Mouse (Mus musculus): ENCODE measurements around the gene Dgkq.
"Not testable (repeated sequence)": the region's sequence is repeated elsewhere in the genome, so short reads cannot be mapped to it uniquely, and the experiment has no call there.

Dgkq gene

DNA sequence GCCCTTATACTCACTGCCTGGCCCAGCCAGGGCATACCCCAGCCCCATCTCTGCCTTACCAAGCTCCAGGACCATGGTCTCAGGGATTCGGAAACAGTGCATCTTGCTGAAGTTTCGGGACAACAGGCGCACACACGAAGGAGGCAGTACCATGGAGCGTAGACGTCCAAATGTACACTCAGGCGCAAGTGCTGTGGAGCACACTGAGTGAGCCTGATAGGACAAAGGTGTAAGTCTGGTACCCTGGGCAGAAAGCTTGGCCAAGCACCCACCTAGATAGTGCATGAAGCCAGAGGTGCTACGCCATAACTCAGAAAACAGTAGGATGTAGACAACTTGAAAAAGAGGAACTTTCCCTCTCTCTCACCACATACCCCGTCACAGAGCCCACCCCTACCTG is 14.1 kb downstream of the Dgkq start:
- peak in 1 of 2 experiments; percentile 42 for DNase-seq (ENCODE audit: low spot score in 2 of 2)

DNA sequence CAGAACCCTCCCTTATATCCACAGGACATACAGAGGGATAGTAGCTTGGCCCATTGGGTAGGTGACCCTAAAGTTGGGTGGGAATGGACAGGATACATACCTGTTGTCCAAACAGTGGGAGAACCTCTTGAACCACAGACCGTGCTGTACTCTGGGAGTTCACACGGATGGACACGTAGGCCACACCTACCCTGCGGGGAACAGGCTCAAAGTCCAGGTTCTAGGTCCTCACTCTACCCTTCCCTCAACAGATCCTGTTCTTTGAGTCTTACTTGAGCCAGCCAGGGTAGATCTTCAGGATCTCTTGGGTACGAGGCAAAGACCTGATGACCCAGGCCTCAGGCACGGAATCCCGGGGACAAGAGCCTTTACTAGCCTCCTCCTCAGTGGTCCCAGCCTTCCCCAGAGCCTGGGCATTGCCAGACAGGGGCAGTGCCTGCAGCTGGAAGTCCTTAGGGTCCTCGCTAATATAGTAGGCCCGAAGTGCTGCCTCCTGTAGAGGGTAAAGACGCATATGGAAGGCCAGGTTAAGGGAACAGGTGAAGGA is 15.0 kb downstream of the Dgkq start:
- DNase-seq (ENCODE audit: low spot score in 2 of 2), result peak in 1 of 2 experiments; percentile 46

DNA sequence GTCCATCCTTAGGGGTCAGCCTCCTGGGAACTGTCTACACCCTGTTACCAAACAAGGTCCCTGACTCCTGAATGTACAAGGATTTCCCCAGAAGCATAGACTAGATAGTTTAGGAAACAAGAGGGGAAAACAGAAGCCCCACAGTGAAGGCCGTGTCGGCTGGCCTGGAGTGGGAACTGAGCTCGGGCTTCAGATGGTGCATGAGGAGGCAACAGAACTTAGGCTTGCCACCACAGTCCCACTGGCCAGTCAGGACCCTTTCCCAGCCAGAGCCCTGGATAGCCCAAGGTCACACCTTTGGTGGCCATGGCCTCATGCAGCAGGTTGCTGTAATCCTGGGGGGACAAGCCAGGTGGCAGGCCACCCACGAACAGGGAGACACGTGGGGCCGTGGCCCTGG is 16.1 kb downstream of the Dgkq start:
- peak in 1 of 2 experiments; percentile 52 for DNase-seq (ENCODE audit: low spot score in 2 of 2)

DNA sequence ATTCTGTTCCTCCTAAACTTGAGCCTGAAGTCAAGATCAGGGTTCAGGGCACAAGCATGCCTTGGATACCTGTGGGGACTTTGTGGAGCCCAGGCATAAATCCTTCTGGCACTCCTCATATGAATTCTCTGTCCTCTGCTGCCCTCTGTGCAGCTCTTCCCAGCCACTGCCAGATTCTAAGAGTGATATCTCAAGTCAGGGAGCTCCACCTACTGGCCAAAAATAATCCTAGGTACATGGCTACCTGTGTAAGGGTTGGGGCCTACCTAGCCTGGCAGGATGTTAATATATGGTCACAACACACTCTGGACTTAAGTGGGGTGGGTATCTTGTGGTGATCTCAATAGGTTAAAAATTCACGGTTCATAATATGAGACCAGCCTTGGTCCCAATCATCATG is 17.6 kb downstream of the Dgkq start:
- peak in 1 of 2 experiments; percentile 56 for DNase-seq (ENCODE audit: low spot score in 2 of 2)

DNA sequence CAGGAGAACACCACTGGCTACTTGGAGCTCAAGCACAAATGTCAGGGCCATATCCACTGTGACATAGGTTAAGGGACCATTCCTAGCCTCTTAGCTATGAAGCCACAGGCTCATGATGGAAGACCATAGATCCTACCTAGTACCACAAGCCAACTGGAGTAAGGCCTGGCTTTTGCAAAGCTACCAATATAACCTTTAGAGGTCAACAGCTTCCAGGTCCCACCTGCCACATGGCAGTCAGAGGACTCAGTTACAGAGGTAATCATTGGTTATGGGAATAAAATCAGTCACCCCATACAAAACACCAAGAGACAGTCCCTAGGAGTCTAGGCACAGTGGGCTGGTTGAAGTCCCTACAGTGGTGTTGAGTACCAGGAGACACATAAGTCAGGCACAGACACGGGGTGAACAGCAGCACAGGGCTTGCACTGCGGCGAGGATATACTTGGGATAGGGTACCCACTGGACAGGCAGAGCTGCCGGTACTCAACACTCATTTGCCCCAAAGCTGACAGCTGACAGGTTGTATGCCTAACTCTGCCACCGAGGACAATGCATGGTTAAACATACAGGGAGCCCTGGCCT is 18.2 kb downstream of the Dgkq start:
- DNase-seq (ENCODE audit: low spot score in 2 of 2), result peak in 1 of 2 experiments; percentile 39

DNA sequence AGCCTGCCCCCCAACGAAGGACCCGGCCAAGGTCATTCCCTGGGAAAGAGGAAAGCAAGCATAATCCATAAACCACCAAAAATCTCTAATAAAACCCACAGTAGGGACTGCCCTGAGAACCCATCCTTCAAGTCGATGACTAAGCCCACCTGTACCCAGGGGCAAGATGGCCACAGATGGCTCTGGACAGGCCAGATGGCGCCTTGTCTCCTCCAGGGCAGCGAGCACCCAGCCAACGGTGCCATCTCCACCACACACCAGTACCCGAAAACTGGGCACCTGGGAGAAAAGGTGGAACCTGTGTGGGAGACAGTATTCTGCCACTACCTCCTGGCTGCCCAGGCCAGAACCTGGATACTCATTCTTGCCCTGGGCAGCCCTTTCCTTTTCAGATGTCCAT is 19.1 kb downstream of the Dgkq start:
- DNase-seq (ENCODE audit: low spot score in 2 of 2), result no peak

DNA sequence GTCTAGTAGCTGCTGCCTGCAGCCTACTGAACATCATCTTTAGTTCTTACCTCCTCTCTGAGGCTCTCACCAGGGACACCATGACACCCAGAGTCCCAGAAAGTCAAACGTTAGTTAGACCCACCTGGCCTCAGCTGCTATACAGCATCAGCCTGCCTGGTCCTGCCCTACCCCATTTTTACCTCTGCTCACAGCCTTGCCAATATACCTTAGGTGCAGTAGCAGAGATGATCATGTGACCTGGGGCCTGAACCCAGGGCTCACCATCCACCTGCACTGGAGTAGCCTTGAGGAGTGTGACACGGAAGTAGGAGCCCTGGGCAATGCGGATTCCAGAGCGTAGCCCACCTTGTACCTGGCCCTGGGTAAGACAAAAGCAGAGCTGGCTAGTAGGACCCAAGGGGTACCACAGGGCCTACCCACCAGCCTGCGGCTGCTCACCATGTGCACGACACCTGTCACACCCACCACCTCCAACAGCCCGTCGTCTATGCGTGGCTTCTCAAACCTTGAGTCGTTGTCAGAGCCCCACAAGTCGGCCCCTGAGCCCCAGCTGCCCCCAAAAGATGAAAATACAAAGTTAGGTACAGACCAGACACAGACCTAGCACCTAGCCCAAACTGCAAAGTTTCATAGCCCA is 20.4 kb downstream of the Dgkq start:
- no peak for DNase-seq (ENCODE audit: low spot score in 2 of 2)

DNA sequence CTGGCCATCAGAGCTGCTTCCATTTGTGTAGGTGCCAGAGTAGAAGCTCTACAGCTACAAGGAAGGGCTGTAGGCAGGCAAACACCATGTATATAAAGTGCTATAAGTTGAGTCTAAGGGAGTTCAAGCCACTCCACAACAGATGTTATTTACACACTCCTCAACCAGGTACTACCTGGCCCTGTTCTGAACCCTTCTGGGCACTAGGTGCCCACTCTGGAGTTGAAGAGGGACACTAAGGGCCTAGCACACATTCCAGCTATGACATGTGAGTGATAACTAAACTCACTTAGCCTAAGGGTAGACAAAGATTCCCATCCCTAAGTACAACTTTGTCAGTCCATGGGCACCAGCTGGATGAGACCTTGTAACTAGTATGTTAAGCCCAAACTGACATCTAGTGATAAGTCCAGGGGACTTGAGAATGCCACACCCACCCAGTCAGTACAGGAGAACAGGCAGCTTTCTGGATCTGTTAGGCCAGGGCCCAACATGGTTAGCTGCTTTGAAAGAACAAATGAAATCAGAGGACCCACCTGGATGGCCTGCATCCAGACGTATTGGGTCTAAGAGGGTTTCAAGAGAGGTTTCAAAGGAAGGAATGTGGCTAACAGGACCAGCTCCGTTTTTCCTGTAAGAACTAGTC is 21.5 kb downstream of the Dgkq start:
- DNase-seq (ENCODE audit: low spot score in 2 of 2), result no peak

DNA sequence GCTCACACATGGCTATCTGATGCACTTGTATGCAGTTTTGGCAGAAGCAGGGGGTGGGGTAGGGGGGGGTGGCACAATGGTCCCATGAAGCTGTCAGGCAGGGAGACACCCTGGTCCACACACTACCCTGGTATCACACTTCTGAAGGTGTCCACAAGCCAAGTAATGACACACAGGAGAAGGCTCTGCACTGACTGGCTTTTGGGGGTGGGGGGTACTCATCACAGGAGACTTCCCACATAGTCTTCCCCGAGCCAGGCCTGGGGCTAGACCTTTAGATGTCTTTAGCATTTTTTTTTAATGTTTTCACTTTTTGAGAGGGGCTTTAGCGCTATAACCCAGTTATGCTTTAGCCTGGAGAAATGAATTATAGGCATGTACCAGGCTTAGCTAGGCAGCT is 22.2 kb downstream of the Dgkq start:
- no peak for DNase-seq (ENCODE audit: low spot score in 2 of 2)

DNA sequence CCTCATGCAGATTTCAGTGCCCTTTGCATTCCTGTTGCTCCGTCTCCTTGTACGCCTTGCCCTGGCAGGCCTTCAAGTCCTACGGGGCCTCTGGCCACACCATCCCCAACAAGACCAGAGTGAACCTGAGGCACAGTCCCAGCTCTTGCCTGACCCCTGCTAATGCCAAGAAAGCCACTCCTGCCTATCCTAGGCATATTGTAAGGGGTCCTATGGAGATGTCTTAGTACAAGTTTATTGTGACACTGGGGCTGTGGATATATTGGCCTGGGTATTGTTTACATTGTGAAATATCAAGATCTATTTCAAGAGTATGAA is 23.2 kb downstream of the Dgkq start:
- peak in 1 of 2 experiments; percentile 49 for DNase-seq (ENCODE audit: low spot score in 2 of 2)

DNA sequence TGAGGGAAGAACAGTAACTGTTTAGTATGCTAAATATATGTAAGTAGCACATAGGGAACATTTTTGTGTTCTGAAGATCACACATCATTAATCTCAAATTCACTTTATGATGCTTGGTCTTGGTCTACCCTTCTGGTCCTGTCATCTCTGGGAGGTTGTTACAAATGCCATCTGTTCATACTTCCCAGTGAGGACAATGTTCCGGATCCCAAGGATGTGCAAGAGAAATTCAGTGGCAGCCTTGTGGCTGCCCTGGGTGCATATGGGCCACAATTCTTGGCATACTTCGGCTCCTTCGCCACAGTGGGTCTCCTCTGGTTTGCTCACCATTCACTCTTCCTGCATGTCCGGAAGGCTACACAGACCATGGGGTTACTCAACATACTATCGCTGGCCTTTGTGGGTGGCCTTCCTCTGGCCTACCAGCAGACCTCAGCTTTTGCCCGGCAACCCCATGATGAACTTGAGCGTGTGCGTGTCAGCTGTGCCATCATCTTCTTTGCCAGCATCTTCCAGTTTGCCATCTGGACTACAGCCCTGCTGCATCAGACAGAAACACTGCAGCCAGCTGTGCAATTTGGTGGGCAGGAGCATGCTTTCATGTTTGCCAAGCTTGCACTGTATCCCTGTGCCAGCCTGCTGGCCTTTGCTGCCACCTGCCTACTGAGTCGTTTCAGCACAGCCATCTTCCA is 23.7 kb downstream of the Dgkq start:
- peak in 1 of 2 experiments; percentile 42 for DNase-seq (ENCODE audit: low spot score in 2 of 2)

DNA sequence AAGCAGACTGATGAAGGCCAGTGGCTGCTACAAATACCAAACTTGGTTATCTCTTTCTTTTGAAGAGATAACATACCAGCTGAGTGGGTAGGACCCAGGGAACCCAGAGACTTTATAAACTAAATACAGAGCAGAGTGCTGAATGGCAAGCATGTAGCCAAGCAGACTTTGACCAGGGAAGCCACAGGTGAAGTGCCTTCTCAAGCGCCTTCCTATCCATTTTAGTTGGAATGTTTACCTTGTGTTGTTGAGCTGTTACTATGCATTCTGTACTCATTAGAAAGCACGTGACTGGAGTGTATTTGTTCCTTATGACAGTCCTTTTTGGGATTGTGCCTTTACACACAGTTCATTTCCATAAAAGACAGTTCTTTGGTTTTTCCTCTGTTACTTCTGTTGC is 25.8 kb downstream of the Dgkq start:
- DNase-seq (ENCODE audit: low spot score in 2 of 2), result no peak

DNA sequence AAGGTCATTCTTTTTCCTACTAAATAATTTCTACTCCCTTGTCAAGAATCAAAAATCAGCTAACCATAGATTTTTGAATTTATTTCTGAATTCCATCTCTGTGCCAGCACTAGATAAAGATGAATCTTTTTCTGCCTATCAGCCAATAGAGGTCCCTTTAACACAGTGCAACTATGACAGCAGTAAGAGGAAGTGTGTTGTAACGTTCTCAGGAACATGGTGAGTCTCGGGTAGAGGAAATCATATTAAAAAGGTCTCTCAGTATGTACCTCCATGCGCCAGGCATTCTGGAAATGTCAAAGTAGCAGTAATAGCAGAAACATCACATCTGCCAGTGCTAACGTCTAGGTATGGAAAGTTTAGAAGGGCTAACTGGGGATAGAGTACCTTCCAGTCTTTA is 33.3 kb downstream of the Dgkq start:
- DNase-seq (ENCODE audit: low spot score in 2 of 2), result no peak

DNA sequence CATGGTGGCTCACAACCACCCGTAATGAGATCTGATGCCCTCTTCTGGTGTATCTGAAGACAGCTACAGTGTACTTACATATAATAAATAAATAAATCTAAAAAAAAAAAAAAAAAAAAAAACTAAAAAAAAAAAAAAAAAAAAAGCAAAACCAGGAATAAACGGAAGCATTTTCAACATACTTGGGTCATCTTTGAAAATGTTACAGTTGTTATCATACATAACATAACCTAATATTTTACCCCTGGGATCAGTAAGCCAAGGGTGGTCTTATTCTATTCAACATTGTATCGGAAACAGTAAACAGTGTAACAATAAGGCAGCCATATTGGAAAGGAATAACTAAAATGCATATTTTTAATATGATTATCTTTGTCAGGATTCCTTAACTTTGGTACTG is 35.4 kb downstream of the Dgkq start:
- DNase-seq (ENCODE audit: low spot score in 2 of 2), result not testable (repeated sequence)

DNA sequence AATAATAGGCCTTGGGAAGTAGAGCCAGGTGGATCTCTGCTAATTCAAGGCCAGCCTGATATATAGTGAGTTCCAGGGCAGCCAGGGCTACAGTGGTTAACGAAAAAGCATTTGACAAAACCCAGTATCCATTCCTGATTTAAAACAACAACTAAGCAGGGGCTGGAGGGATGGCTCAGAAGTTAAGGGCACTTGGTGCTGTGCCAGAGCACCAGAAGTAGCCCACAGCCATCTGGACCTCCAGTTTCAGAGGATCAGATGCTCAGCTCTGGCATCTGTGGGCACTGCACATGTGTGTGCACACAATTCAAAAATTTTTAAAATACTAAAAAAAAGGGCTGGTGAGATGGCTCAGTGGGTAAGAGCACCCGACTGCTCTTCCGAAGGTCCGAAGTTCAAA is 35.8 kb downstream of the Dgkq start:
- DNase-seq (ENCODE audit: low spot score in 2 of 2), result no peak

DNA sequence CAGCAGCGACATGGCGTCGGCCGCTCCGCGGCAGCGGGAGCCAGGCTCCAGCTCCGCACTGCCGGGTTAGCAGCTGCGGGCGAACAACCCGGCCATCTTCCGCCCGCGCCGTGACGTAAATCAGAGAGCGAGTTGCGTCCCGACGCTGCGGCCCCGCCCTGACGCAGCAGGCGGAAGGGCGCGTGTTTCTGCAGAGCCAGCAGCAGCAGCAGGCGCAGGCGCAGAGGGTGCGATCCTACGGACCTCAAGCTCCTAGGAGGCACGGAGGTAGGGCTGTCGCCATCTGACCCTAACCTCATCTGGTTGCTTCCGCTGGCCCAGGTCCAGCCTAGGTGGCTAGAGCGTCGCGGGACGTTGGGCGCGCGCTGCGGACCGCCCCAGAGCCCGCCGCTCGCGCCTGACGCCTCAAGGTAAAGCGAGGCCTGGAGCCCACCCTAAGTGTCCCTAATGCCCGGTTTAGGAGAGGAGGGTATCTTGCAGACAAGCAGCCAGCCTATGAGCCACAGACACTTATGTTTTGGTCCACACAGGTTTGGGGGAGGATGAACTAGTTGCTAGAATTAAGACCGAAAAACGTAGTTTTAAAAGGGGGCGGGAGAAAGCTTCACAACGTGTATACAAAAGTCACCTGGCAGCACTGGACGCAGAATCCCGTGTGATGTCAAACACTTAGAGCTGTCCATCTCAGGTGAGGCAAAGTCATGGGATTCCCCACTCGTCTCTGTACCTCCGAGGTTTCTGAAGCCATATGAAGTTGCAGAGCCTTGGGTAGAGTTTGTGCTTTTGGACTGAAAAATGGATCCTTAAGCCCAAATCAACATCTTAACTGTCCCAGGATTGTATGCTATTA is 39.6 kb downstream of the Dgkq start, which contains the start of the genes Gak and Tmem175:
Gene Gak (minus strand): TSS at position 122 of the 850 bp plus-strand sequence.
Gene Tmem175 (plus strand): TSS at position 137 of the 850 bp plus-strand sequence.
- peak; percentile 86 to 90 for DNase-seq (ENCODE audit: low spot score in 2 of 2)

DNA sequence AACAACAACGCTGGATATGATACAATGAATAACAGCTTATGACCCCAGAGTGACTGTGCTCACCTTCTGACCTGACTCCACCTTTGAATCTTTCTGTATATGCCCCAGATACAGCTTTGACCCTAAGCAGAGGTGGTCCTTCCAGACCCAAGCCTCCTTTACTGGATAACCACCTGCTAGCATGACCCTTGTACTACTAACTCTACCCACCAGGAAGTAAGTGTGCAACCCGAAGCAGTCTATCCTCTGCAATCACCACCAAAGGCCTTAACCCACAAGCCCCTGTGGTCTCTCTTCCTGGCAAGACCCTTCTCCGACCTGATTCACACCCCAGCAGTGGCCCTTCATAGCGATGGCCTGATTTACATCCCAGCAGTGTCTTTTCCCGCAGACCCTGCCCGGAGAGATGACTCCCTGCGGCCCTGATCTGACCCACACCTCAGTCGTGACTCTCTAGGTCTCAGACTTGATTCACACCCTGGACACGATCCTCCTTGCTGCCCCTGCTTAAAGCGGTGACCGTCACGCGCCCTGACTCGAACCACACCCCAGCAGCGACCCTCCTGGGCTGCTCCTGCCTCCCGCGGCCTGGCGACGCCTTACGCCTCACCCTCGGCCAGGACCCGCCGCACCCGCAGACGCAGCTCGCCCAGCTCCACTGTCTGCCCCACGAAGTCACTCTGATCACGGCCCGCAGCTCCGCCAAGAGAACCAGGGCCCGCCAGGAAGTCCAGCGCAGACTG is 40.4 kb downstream of the Dgkq start:
- DNase-seq (ENCODE audit: low spot score in 2 of 2), result no peak

DNA sequence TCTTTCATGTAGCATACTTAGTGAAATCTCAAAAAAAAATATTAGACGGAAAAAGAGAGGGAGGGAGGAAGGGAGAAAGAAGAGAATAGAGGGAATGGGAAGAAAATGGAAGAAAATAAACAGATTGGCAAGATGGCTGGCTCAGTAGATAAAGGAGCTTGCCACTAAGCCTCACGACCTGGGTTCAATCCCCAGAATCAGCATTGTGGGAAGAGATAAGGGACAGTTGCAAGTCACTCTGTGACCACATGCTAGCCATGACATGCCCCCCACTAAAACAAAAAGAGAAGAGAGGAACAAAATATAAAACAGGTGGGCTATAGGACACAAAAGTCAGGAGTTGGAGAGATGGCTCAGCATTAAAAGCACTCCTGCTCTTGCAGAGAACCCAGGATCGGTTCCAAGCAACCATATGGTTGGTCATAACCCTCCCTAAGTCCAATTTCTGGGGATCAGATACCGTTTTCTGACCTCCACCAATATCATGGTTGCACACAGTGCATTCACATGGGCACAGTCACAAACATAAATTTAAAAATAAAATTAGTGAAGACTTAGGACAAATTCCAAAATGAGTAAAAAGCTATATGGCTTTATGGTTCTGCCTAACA is 43.3 kb downstream of the Dgkq start:
- DNase-seq (ENCODE audit: low spot score in 2 of 2), result no peak

DNA sequence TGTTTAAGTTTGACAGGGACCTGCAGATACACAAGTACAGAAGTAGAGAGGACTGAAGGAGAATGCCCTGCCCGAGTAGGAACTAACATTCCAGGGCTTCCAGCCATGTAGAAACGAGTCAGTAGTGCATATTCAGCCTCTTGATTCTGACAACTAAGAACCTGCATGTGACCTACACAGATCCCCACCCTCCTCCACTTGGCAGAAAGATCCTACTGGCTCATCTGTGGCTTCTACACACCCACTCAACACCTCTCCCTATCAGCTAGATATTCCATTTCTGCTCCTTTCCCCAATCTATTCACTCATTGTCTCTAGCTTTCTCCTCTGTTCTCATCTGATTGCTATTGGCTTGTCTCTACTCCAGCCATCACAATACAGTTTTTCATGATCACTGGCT is 47.6 kb downstream of the Dgkq start:
- DNase-seq (ENCODE audit: low spot score in 2 of 2), result no peak

DNA sequence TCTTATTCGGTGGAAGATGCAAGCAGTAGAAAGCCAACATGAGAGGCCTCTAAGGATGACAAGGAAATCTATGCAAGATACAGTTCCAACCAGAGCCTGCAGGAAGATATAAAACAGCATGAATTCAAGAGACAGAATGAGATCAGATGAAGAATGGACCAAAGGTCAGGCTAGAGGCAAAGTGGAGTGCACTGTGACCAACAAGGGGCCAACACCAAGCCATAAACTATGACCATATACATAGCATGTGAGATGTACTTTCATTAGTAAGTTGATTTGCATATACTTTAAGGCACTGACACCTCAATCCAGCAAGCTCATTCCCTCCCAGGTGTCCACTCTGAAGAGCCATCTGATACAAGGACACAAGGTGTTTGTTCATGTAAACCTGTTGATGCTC is 59.0 kb downstream of the Dgkq start:
- no peak for DNase-seq (ENCODE audit: low spot score in 2 of 2)

Data from urinary bladder, postnatal 4 days (tissue).